Mouse (Mus musculus) midbrain, postnatal 0 days (tissue): ENCODE results near the gene Ahnak2. TPM values are rescaled to one million over a fixed set of nuclear protein-coding genes. Genes with fewer than 3 reads are reported as not detected.

ENCODE experiments used
- ATAC-seq: fragments of 200-750 bp; cut with Nextera tagmentation; 2 replicates; pipeline ENCODE4 v1.8.0; 2017; ENCODE audit warnings: moderate number of reproducible peaks, mild to moderate bottlenecking, moderate TSS enrichment, moderate library complexity; ENCODE audit not compliant: low FRiP score
- DNase-seq: peaks from one replicate; pipeline ENCODE4 v3.0.0-alpha.2; 2015; ENCODE audit warnings: low spot score
- H3K27ac ChIP-seq: fragments of 300-500 bp; sonication (generic); 2 replicates; pipeline ENCODE4 v1.5.1; 2014; ENCODE audit warnings: low read depth, mild to moderate bottlenecking, low read length, mixed read lengths
- H3K27me3 ChIP-seq: fragments of 300-500 bp; sonication (generic); 2 replicates; pipeline ENCODE4 v1.6.1; 2014; ENCODE audit warnings: low read length, control low read depth, mixed read lengths; ENCODE audit not compliant: insufficient read depth
- H3K36me3 ChIP-seq: fragments of 300-500 bp; sonication (generic); 2 replicates; pipeline ENCODE4 v1.6.1; 2014; ENCODE audit warnings: low read length, control low read depth, mixed read lengths; ENCODE audit not compliant: insufficient read depth
- H3K4me1 ChIP-seq: fragments of 300-500 bp; sonication (generic); 2 replicates; pipeline ENCODE4 v1.6.1; 2014; ENCODE audit warnings: mild to moderate bottlenecking, control low read depth, antibody characterized with exemption, low read length, mixed read lengths; ENCODE audit not compliant: insufficient read depth
- H3K4me2 ChIP-seq: fragments of 300-500 bp; sonication (generic); 2 replicates; pipeline ENCODE4 v1.6.1; 2014; ENCODE audit warnings: low read depth, mild to moderate bottlenecking, low read length, mixed read lengths; ENCODE audit not compliant: poor library complexity, severe bottlenecking
- H3K4me3 ChIP-seq: fragments of 300-500 bp; sonication (generic); 2 replicates; pipeline ENCODE4 v1.5.1; 2014; ENCODE audit warnings: low read depth, mild to moderate bottlenecking, low read length, moderate library complexity
- H3K9ac ChIP-seq: fragments of 300-500 bp; sonication (generic); replicated peaks from 2 replicates; pipeline ENCODE4 v1.6.1; 2014; ENCODE audit warnings: mild to moderate bottlenecking, low read length, moderate library complexity, mixed read lengths; ENCODE audit not compliant: poor library complexity, severe bottlenecking
- H3K9me3 ChIP-seq: fragments of 300-500 bp; sonication (generic); 2 replicates; pipeline ENCODE4 v1.6.1; 2016; ENCODE audit warnings: low read length, control low read depth
- CTCF ChIP-seq: IDR thresholded peaks from 2 replicates; pipeline ENCODE4 v1.5.1; 2016; ENCODE audit warnings: antibody characterized with exemption, mild to moderate bottlenecking
- WGBS: fragments of 180-500 bp; shearing (Covaris S2); extraction: QIAGEN DNeasy Blood & Tissue Kit; methylation state at CpG from one replicate; pipeline ENCODE4 v1.1.7; 2014; 5-methylcytosine and 5-hydroxymethylcytosine counted together
- microRNA-seq: library from miRNA; unstranded; fragments of <30 nt; microRNA quantifications from one replicate; pipeline ENCODE4, GENCODE M21; 2016; ENCODE audit warnings: borderline number of aligned reads
- polyA plus RNA-seq: library from polyadenylated mRNA; unstranded; fragments of >200 nt; fragmentation: Nextera tagmentation; extraction: Ambion mirVana; gene quantifications from 2 replicates; pipeline ENCODE4 v1.2.1, GENCODE M21; 2015
- total RNA-seq: library from RNA; depleted of rRNA; stranded (reverse); fragments of >200 nt; gene quantifications from 2 replicates; pipeline ENCODE4 v1.2.3, GENCODE M21; 2014; rRNA removed

Gene Ahnak2
- total and polyA plus RNA-seq, 2 experiments from 2014 or later: 1.9 to 6.1 TPM

GRCm38 (mm10) chr12:112724077-112724805 is 78.2 kb downstream of the Ahnak2 start:
- no peak overlapping the region for H3K4me3 ChIP-seq
- WGBS: 74% methylated on average over 11 of the region's 11 CpGs
- peak; percentile 77 for DNase-seq
- no peak overlapping the region for H3K27ac ChIP-seq
- TF ChIP-seq CTCF: peak; percentile 65
- peaks cover 9% of the 10 kb centered on the region; the same call in 1 of the 2 replicates for H3K4me1 ChIP-seq
- ATAC-seq: peak; percentile 39; the same call in 1 of the 2 replicates
- H3K4me2 ChIP-seq: peak overlapping the region; percentile 91; the same call in 1 of the 2 replicates
- H3K9me3 ChIP-seq: no peaks in the 10 kb centered on the region
- H3K27me3 ChIP-seq: no peaks in the 10 kb centered on the region
- peaks cover 4% of the 10 kb centered on the region; the same call in 1 of the 2 replicates for H3K36me3 ChIP-seq
- H3K9ac ChIP-seq: no peak overlapping the region

DNA sequence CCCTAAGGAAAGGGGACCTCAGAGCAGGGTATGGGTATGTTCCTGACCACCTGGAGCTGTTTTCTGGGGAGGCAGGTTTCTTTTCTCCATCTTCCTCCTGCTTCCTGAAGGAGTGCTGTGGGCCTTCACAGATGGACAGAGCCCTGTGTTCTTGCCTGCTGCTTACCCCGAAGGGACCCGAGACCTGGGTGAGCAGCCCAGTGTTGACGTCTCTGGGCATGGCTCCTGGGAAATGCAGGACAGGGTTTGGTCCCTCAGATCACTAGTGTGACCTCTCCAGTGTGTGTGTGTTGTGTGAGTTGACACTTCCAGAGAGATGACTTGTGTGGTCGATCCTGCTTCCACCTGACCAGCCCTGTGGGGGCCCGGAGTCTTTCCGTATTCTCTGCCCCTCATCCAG is 79.0 kb downstream of the Ahnak2 start:
- H3K4me1 ChIP-seq: peaks cover 9% of the 10 kb centered on the region; the same call in 1 of the 2 replicates
- WGBS: 90% methylated on average over 6 of the region's 6 CpGs

GRCm38 (mm10) chr12:112723028-112723330 is 79.5 kb downstream of the Ahnak2 start:
- peak overlapping the region; percentile 86 for H3K4me3 ChIP-seq
- no peaks in the 10 kb centered on the region for H3K27me3 ChIP-seq
- ATAC-seq (no peak), DNase-seq (no peak)
- H3K4me1 ChIP-seq: peaks cover 9% of the 10 kb centered on the region; the same call in 1 of the 2 replicates
- peak overlapping the region; percentile 96 for H3K9ac ChIP-seq
- no peaks in the 10 kb centered on the region for H3K36me3 ChIP-seq
- 16% methylated on average over 5 of the region's 5 CpGs for WGBS
- peak overlapping the region; percentile 67; the same call in 1 of the 2 replicates for H3K27ac ChIP-seq
- no peaks in the 10 kb centered on the region for H3K9me3 ChIP-seq
- H3K4me2 ChIP-seq: peak overlapping the region; percentile 91
- TF ChIP-seq CTCF: no peak

More for the DNA sequence above, 79.0 kb downstream of the Ahnak2 start:
- no peaks in the 10 kb centered on the region for H3K9me3 ChIP-seq
- DNase-seq (no peak), ATAC-seq (no peak)
- no peaks in the 10 kb centered on the region for H3K27me3 ChIP-seq
- H3K4me2 ChIP-seq: peak overlapping the region; percentile 91
- H3K36me3 ChIP-seq: no peaks in the 10 kb centered on the region
- 0 out of 2 replicates have a peak overlapping the region, but pooled peaks have one; percentile 32 for H3K27ac ChIP-seq
- peak overlapping the region; percentile 86 for H3K4me3 ChIP-seq
- H3K9ac ChIP-seq: peak overlapping the region; percentile 96
- no peak for TF ChIP-seq CTCF

DNA sequence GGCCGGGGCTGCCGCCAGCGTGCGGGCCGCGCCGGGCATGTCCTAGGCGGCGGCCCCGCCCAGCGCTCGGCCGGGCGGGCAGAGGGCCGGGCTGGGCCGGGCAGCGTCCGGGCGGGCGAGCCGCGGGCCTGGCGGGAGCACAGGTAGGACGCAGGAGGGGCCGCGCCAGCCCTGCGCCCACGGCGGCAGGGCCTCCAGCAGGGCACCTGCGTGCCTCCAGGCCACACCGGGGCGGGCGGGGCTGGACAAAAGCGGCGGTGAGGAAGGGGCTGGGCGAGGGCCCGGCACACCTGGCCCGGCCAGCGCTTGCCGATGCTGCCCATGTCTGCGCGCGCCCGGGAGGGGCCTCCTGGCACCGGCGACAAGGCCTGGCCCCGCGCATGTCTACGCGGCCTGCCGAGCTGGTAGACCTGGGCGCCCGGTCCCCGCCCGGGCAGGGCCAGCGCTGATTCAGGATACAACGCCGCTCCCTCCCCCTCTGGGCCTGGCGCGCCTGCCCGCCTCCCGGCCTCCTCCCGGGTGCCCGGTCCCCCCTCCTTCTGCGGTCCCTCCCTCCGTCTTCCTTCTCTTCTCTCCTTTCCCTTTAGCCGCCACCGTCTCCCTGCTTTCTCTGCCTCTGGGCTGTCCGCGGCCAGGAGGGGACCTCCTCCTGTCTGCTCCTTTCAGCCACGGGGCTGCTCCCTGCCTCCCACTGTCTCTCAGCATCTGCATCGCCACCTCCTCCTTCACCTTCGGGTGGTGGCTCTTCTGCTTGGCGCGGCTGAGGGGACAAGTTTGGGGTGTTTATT is 80.0 kb downstream of the Ahnak2 start:
- H3K36me3 ChIP-seq: no peaks in the 10 kb centered on the region
- TF ChIP-seq CTCF: no peak
- WGBS: under 1% methylated on average over 46 of the region's 75 CpGs
- peak overlapping the region; percentile 96 for H3K9ac ChIP-seq
- peaks cover 9% of the 10 kb centered on the region; the same call in 1 of the 2 replicates for H3K4me1 ChIP-seq
- H3K27ac ChIP-seq: peak overlapping the region; percentile 67
- peak; percentile 47 for ATAC-seq
- H3K4me3 ChIP-seq: peak overlapping the region; percentile 86
- no peaks in the 10 kb centered on the region for H3K27me3 ChIP-seq
- H3K9me3 ChIP-seq: no peaks in the 10 kb centered on the region
- peak overlapping the region; percentile 91 for H3K4me2 ChIP-seq
- DNase-seq: peak; percentile 41

Small RNAs within 50 kb of the gene (microRNA-seq; reads per million reads assigned to microRNA genes)
- 2.0 reads per million for gene Mir6940

Other genes starting within 250 kb of the Ahnak2 start
- gene Inf2, start 213.9 kb downstream of the Ahnak2 start, total RNA-seq: 3.6 and 3.7 TPM in 2 replicates
- gene Inf2, start 213.9 kb downstream of the Ahnak2 start, polyA plus RNA-seq: 1.3 TPM in 2 replicates
- 2.0 and 4.1 TPM in 2 replicates for gene Adssl1, start 182.6 kb downstream of the Ahnak2 start, total RNA-seq
- gene Adssl1, start 182.6 kb downstream of the Ahnak2 start, polyA plus RNA-seq: 8.2 and 9.4 TPM in 2 replicates
- gene Siva1, start 158.0 kb downstream of the Ahnak2 start, total RNA-seq: 24.0 and 25.4 TPM in 2 replicates
- gene Siva1, start 158.0 kb downstream of the Ahnak2 start, polyA plus RNA-seq: 43.4 and 45.5 TPM in 2 replicates
- 201 and 208 TPM in 2 replicates for gene Akt1, start 127.8 kb downstream of the Ahnak2 start, total RNA-seq
- 93.1 and 93.3 TPM in 2 replicates for gene Akt1, start 127.8 kb downstream of the Ahnak2 start, polyA plus RNA-seq
- 0.94 and 1.5 TPM in 2 replicates for gene Zbtb42, start 123.8 kb downstream of the Ahnak2 start, total RNA-seq
- gene Zbtb42, start 123.8 kb downstream of the Ahnak2 start, polyA plus RNA-seq: 1.2 and 1.8 TPM in 2 replicates
- 125 and 140 TPM in 2 replicates for gene Cep170b, start 82.2 kb downstream of the Ahnak2 start, total RNA-seq
- 42.7 and 46.4 TPM in 2 replicates for gene Cep170b, start 82.2 kb downstream of the Ahnak2 start, polyA plus RNA-seq
- 12.2 and 12.6 TPM in 2 replicates for gene Pld4, start 42.0 kb downstream of the Ahnak2 start, total RNA-seq
- 8.8 TPM in 2 replicates for gene Pld4, start 42.0 kb downstream of the Ahnak2 start, polyA plus RNA-seq
- gene Clba1, start 6.3 kb upstream of the Ahnak2 start, total RNA-seq: 13.6 and 23.1 TPM in 2 replicates
- gene Clba1, start 6.3 kb upstream of the Ahnak2 start, polyA plus RNA-seq: 25.2 and 25.9 TPM in 2 replicates
- 19.8 and 22.6 TPM in 2 replicates for gene Cdca4, start 26.8 kb upstream of the Ahnak2 start, total RNA-seq
- gene Cdca4, start 26.8 kb upstream of the Ahnak2 start, polyA plus RNA-seq: 20.8 and 22.0 TPM in 2 replicates
- gene Gpr132, start 65.6 kb upstream of the Ahnak2 start, total RNA-seq: 0.16 TPM in 1 of 2 replicates, not detected in the other
- 0.06 TPM in 2 replicates for gene Gpr132, start 65.6 kb upstream of the Ahnak2 start, polyA plus RNA-seq
- gene Jag2, start 127.1 kb upstream of the Ahnak2 start, total RNA-seq: 88.4 and 94.6 TPM in 2 replicates
- gene Jag2, start 127.1 kb upstream of the Ahnak2 start, polyA plus RNA-seq: 9.4 and 12.1 TPM in 2 replicates
- 23.6 and 25.8 TPM in 2 replicates for gene Nudt14, start 139.5 kb upstream of the Ahnak2 start, total RNA-seq
- 41.8 and 48.0 TPM in 2 replicates for gene Nudt14, start 139.5 kb upstream of the Ahnak2 start, polyA plus RNA-seq
- 79.0 and 81.6 TPM in 2 replicates for gene Btbd6, start 173.8 kb upstream of the Ahnak2 start, total RNA-seq
- 58.4 and 61.9 TPM in 2 replicates for gene Btbd6, start 173.8 kb upstream of the Ahnak2 start, polyA plus RNA-seq
- 42.1 and 51.3 TPM in 2 replicates for gene Brf1, start 198.0 kb upstream of the Ahnak2 start, total RNA-seq
- gene Brf1, start 198.0 kb upstream of the Ahnak2 start, polyA plus RNA-seq: 34.9 and 39.0 TPM in 2 replicates
- gene Pacs2, start 211.9 kb upstream of the Ahnak2 start, total RNA-seq: 133 and 162 TPM in 2 replicates
- 22.4 and 25.8 TPM in 2 replicates for gene Pacs2, start 211.9 kb upstream of the Ahnak2 start, polyA plus RNA-seq